Mouse (Mus musculus) heart, embryonic 10.5 days (tissue): ENCODE results near the gene Il12a. TPM values are rescaled to one million over a fixed set of nuclear protein-coding genes. Genes with fewer than 3 reads are reported as not detected.
"Not testable (repeated sequence)": the region's sequence is repeated elsewhere in the genome, so short reads cannot be mapped to it uniquely, and the experiment has no call there.

ENCODE experiments used
- DNase-seq: peaks from one replicate; pipeline ENCODE4 v3.0.0-alpha.2; 2017; ENCODE audit warnings: low spot score
- H3K27ac ChIP-seq: fragments of 300-500 bp; sonication (generic); 2 replicates; pipeline ENCODE4 v1.5.1; 2016; ENCODE audit warnings: mild to moderate bottlenecking
- H3K27me3 ChIP-seq: fragments of 300-500 bp; sonication (generic); 2 replicates; pipeline ENCODE4 v1.6.1; 2016; ENCODE audit warnings: mild to moderate bottlenecking; ENCODE audit not compliant: poor library complexity, insufficient read depth, severe bottlenecking
- H3K36me3 ChIP-seq: fragments of 300-500 bp; sonication (generic); 2 replicates; pipeline ENCODE4 v1.6.1; 2016; ENCODE audit warnings: mild to moderate bottlenecking, moderate library complexity
- H3K4me1 ChIP-seq: fragments of 300-500 bp; sonication (generic); 2 replicates; pipeline ENCODE4 v1.6.1; 2016; ENCODE audit warnings: mild to moderate bottlenecking
- H3K4me3 ChIP-seq: fragments of 300-500 bp; sonication (generic); 2 replicates; pipeline ENCODE4 v1.5.1; 2016; ENCODE audit warnings: mild to moderate bottlenecking, moderate library complexity
- H3K9me3 ChIP-seq: fragments of 300-500 bp; sonication (generic); 2 replicates; pipeline ENCODE4 v1.6.1; 2016; ENCODE audit warnings: mild to moderate bottlenecking, moderate library complexity
- WGBS: fragments of 180-500 bp; shearing (Covaris S2); methylation state at CpG from one replicate; pipeline ENCODE4 v1.1.7; 2016; 5-methylcytosine and 5-hydroxymethylcytosine counted together
- polyA plus RNA-seq: library from polyadenylated mRNA; unstranded; fragments of >200 nt; fragmentation: Nextera tagmentation; extraction: Ambion mirVana; gene quantifications from 2 replicates; pipeline ENCODE4 v1.2.1, GENCODE M21; 2016

The Il12a gene
- polyA plus RNA-seq, 1 experiment from 2014 or later = 0.35 TPM

DNA sequence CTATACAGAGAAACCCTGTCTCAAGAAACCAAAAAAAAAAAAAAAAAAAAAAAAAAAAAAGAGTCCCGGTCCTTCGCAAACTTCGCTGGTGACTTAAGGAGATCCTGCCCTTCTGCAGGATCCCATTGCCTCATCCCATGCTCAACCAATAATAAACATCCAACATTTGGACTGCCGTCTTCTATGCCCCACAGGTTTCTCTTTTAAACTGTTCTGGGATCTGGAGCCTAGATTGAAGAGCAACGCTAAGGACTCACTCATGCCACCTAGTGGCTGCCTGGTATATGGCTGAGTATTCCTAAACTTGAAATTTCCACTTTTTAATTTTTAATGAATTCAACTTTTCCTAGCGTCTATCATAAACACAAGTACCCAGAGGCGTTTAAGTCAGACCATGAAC, 23.1 kb downstream of the Il12a start:
- Histone ChIP-seq H3K27ac (no peak overlapping the region), H3K4me1 (0 out of 2 replicates have a peak, but pooled peaks cover 2% of the 10 kb centered on the region), H3K9me3 (no peaks in the 10 kb centered on the region), H3K27me3 (no peaks in the 10 kb centered on the region), H3K36me3 (no peaks in the 10 kb centered on the region), H3K4me3 (peak overlapping the region; percentile 42; the same call in 1 of the 2 replicates)
- DNase-seq = no peak
- WGBS = 9% methylated on average over 7 of the region's 7 CpGs

GRCm38 (mm10) chr3:68717346-68717745, 26.9 kb downstream of the Il12a start:
- not testable (repeated sequence) for H3K9me3 ChIP-seq, H3K4me1 ChIP-seq, H3K27ac ChIP-seq, DNase-seq, H3K27me3 ChIP-seq, H3K4me3 ChIP-seq, H3K36me3 ChIP-seq
- WGBS = 39% methylated on average over 5 of the region's 5 CpGs

GRCm38 (mm10) chr3:68719229-68719819, 28.9 kb downstream of the Il12a start:
- H3K4me1 ChIP-seq = peaks cover 2% of the 10 kb centered on the region; the same call in 1 of the 2 replicates
- no peaks in the 10 kb centered on the region for H3K27me3 ChIP-seq
- no peak overlapping the region for H3K4me3 ChIP-seq
- WGBS = 71% methylated on average over 8 of the region's 8 CpGs
- H3K36me3 ChIP-seq = no peaks in the 10 kb centered on the region
- H3K9me3 ChIP-seq = no peaks in the 10 kb centered on the region
- H3K27ac ChIP-seq = no peak overlapping the region
- no peak for DNase-seq

DNA sequence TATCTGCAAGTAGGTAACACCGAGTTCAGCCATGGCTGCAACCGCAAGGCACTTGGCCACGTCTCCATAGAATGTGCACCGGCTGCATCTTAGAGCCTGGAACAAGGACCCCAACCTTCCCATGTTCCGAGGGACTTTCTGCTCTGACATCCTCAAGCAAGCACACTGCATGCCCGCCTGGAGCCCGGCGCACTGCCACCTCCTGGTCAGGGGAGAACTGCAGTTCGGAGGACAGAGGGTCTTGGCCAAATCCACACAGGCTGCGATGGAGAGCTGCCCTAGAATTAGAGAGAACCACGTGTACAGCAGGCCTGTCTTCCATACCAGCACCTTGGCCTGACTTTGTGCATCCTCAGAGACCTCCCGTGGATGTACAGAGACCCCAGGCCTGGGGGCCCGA, 29.8 kb downstream of the Il12a start:
- Histone ChIP-seq H3K36me3 (no peaks in the 10 kb centered on the region), H3K4me3 (no peak overlapping the region), H3K27ac (no peak overlapping the region), H3K9me3 (no peaks in the 10 kb centered on the region), H3K27me3 (no peaks in the 10 kb centered on the region), H3K4me1 (peaks cover 2% of the 10 kb centered on the region; the same call in 1 of the 2 replicates)
- 38% methylated on average over 13 of the region's 13 CpGs for WGBS
- no peak for DNase-seq

DNA sequence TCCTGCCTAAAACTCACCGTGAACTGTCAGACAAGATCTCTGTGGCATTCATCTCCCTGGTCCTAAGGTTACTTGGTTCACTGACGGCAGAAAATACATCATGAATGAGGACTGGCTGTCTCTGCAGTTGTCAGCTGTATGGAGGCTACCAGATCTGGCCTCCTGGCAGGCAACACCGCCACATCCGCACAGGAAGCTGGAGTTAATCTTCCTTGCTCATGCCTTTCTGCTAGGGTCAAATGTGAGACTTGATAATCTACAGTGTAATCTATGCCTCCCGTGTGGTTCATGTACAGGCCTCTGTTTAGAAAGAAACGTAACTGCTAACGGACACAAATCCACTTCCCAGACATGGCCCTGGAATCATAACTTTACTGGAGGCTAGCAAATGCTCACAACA, 51.5 kb downstream of the Il12a start:
- H3K27me3 ChIP-seq = no peaks in the 10 kb centered on the region
- H3K4me1 ChIP-seq = 0 out of 2 replicates have a peak, but pooled peaks cover 3% of the 10 kb centered on the region
- no peaks in the 10 kb centered on the region for H3K36me3 ChIP-seq
- no peak overlapping the region for H3K27ac ChIP-seq
- DNase-seq = peak; percentile 48
- no peaks in the 10 kb centered on the region for H3K9me3 ChIP-seq
- WGBS = 56% methylated on average over 7 of the region's 7 CpGs
- no peak overlapping the region for H3K4me3 ChIP-seq

GRCm38 (mm10) chr3:68742718-68743471, 52.5 kb downstream of the Il12a start:
- H3K27ac ChIP-seq = no peak overlapping the region

GRCm38 (mm10) chr3:68743472-68743732, 53.0 kb downstream of the Il12a start:
- DNase-seq = no peak
- H3K27me3 ChIP-seq = no peaks in the 10 kb centered on the region
- H3K4me3 ChIP-seq = no peak overlapping the region
- H3K27ac ChIP-seq = no peak overlapping the region
- no peaks in the 10 kb centered on the region for H3K9me3 ChIP-seq
- 0 out of 2 replicates have a peak, but pooled peaks cover 3% of the 10 kb centered on the region for H3K4me1 ChIP-seq
- H3K36me3 ChIP-seq = no peaks in the 10 kb centered on the region
- WGBS = 65% methylated on average over 3 of the region's 3 CpGs

More at GRCm38 (mm10) chr3:68742718-68743471, 52.5 kb downstream of the Il12a start:
- Histone ChIP-seq H3K9me3 (no peaks in the 10 kb centered on the region), H3K4me3 (no peak overlapping the region), H3K36me3 (no peaks in the 10 kb centered on the region), H3K4me1 (0 out of 2 replicates have a peak, but pooled peaks cover 3% of the 10 kb centered on the region), H3K27me3 (no peaks in the 10 kb centered on the region)
- peak; percentile 55 for DNase-seq
- 74% methylated on average over 9 of the region's 9 CpGs for WGBS

GRCm38 (mm10) chr3:68744162-68744561, 53.7 kb downstream of the Il12a start:
- no peaks in the 10 kb centered on the region for H3K36me3 ChIP-seq
- 90% methylated on average over 1 of the region's 1 CpGs for WGBS
- H3K4me1 ChIP-seq = 0 out of 2 replicates have a peak, but pooled peaks cover 3% of the 10 kb centered on the region
- no peak for DNase-seq
- no peak overlapping the region for H3K4me3 ChIP-seq
- H3K27ac ChIP-seq = no peak overlapping the region
- H3K9me3 ChIP-seq = no peaks in the 10 kb centered on the region
- H3K27me3 ChIP-seq = no peaks in the 10 kb centered on the region

DNA sequence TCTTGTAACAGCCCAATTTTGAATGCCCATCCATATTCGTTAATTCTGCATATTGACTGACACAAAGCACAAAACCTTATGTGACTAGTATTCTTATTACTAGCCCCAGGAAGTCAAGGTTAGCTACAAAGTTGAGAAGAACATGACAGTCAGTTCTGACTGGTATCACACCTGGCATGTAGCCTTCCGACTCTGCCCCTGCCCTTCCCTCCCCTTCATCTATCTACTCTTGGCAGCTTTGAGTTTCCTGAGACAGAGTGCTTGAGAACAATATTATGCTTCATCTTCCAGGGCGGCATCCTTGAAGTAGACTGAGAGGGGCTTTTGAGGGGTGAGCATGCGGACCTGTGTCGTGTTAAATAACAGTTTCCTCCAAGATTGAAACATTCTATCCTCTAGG, 54.6 kb downstream of the Il12a start:
- no peak overlapping the region for H3K27ac ChIP-seq
- no peak overlapping the region for H3K4me3 ChIP-seq
- 83% methylated on average over 5 of the region's 5 CpGs for WGBS
- DNase-seq = no peak
- no peaks in the 10 kb centered on the region for H3K36me3 ChIP-seq
- H3K9me3 ChIP-seq = no peaks in the 10 kb centered on the region
- no peaks in the 10 kb centered on the region for H3K27me3 ChIP-seq
- H3K4me1 ChIP-seq = 0 out of 2 replicates have a peak, but pooled peaks cover 3% of the 10 kb centered on the region

GRCm38 (mm10) chr3:68746282-68746681, 55.8 kb downstream of the Il12a start:
- H3K4me3 ChIP-seq, H3K27ac ChIP-seq, H3K4me1 ChIP-seq, H3K27me3 ChIP-seq, H3K9me3 ChIP-seq, DNase-seq, H3K36me3 ChIP-seq: not testable (repeated sequence)
- WGBS = 82% methylated on average over 4 of the region's 4 CpGs

Other genes starting within 250 kb of the Il12a start
- 6.2 and 6.5 TPM in 2 replicates for gene 1110032F04Rik, start 178.9 kb downstream of the Il12a start, polyA plus RNA-seq